Mouse (Mus musculus) C2C12 (cell line): ENCODE data around the gene Capn5. TPM values are rescaled to one million over a fixed set of nuclear protein-coding genes. Genes with fewer than 3 reads are reported as not detected.

Experiments
- H3K27me3 ChIP-seq: one replicate; pipeline ENCODE4 v1.6.1; 2011; ENCODE audit not compliant: control insufficient read depth, insufficient read depth, insufficient read length
- H3K36me3 ChIP-seq: one replicate; pipeline ENCODE4 v1.6.1; 2011; ENCODE audit not compliant: control insufficient read depth, insufficient read depth
- H3K4me3 ChIP-seq: one replicate; pipeline ENCODE4 v1.5.1; 2011; ENCODE audit warnings: mild to moderate bottlenecking, control low read depth; ENCODE audit not compliant: poor library complexity, insufficient read depth, severe bottlenecking
- H3K79me2 ChIP-seq: one replicate; pipeline ENCODE4 v1.6.1; 2011; ENCODE audit not compliant: control insufficient read depth, insufficient read depth
- H3K79me3 ChIP-seq: one replicate; pipeline ENCODE4 v1.6.1; 2011; ENCODE audit warnings: low read depth, control low read depth
- H3ac ChIP-seq: one replicate; pipeline ENCODE3; 2011; ENCODE audit warnings: low read depth; ENCODE audit not compliant: control insufficient read depth, insufficient read length
- CEBPB ChIP-seq: IDR thresholded peaks from one replicate; pipeline ENCODE4 v1.6.1; 2011; ENCODE audit warnings: low read depth, mild to moderate bottlenecking, control low read depth, moderate library complexity
- CTCF ChIP-seq: IDR thresholded peaks from one replicate; pipeline ENCODE4 v1.5.1; 2011; ENCODE audit not compliant: control insufficient read depth, insufficient read depth, insufficient read length
- FOSL1 ChIP-seq: IDR thresholded peaks from one replicate; pipeline ENCODE4 v1.8.0; 2011; ENCODE audit warnings: mild to moderate bottlenecking, low read length; ENCODE audit not compliant: poor library complexity, insufficient read depth, severe bottlenecking
- MAX ChIP-seq: IDR thresholded peaks from one replicate; pipeline ENCODE4 v1.6.1; 2011; ENCODE audit warnings: mild to moderate bottlenecking, control low read depth
- MYOD1 ChIP-seq: IDR thresholded peaks from one replicate; pipeline ENCODE4 v1.6.1; 2011; ENCODE audit warnings: low read depth; ENCODE audit not compliant: control insufficient read depth, insufficient read length
- MYOG ChIP-seq: IDR thresholded peaks from one replicate; pipeline ENCODE4 v1.6.1; 2011; ENCODE audit not compliant: control insufficient read depth, insufficient read length; ENCODE audit errors: extremely low read depth
- USF1 ChIP-seq: IDR thresholded peaks from one replicate; pipeline ENCODE4 v1.6.1; 2011; ENCODE audit warnings: low read depth, mild to moderate bottlenecking, control low read depth, moderate library complexity
- polyA plus RNA-seq: library from polyadenylated mRNA; unstranded; fragments of >200 nt; fragmentation: generic; extraction: Trizol; gene quantifications from one replicate; pipeline ENCODE4 v1.2.1, GENCODE M21; 2012; ENCODE audit warnings: missing spikeins

The Capn5 gene
- polyA plus RNA-seq, 1 experiment = 2.5 TPM

DNA sequence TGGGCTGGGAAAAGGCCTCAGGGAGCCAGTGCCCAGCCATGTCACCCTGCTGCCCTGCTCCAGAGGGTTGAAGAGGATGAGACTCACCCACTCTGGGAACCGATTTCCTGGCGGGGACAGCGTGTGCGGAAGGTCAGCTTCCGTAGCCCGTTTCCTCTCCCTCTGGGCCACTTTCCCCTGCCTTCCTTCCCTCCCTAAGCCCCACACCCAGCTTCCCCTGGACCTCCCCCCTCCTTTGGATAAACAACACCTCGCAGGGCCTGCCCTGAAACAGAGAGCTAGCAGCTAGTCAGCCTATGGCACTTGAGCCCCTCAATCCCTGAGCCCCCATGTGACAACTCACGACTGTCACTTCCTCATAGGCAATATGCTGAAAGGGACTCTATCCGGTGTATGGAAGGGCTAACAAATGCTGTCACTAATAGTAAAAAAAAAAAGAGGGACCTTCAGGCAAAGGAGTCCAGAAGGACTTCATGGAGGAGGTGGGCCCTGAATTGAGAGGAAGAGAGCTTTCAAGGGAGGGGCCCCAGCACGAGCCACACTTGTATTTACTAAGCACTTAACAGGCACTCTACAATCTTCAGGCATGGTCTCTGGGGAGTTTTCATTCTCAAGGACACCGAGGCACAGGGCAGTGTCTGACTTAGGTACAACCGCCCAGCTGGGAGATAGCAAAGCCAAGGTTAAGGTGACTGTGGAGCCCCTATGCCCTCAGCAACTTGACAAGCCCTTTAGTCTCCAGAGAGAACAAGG is 93.4 kb downstream of the Capn5 start:
- H3ac ChIP-seq = no peak overlapping the region
- TF ChIP-seq CEBPB (no peak), CTCF (no peak), USF1 (no peak), MAX (no peak), FOSL1 (no peak), MYOG (no peak), MYOD1 (no peak)

DNA sequence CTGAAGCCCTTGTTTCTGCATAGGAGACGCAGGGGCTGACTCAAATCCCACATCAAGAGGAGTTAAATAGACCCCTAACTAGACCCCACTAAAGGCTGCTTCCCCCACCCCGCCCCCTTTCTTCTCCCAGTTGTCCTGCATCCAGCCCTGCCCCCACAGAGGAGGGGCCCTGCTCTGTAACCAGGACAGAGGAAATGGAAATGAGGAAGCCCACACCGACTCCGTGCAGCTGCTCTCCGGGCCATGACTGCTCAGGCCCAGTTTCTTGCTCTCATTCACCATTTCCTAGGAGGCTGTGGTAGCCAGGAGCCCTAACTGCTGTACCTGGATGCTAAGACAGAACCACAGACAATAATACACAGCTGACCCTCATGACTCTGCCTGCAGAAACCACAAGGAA is 95.7 kb downstream of the Capn5 start:
- Histone ChIP-seq H3K79me3 (no peaks in the 10 kb centered on the region), H3K36me3 (no peaks in the 10 kb centered on the region), H3ac (no peak overlapping the region), H3K4me3 (no peak overlapping the region), H3K79me2 (no peaks in the 10 kb centered on the region), H3K27me3 (peaks cover 37% of the 10 kb centered on the region)
- TF ChIP-seq MAX (no peak), CEBPB (no peak)

More for the DNA sequence above, 93.4 kb downstream of the Capn5 start:
- H3K4me3 ChIP-seq = no peak overlapping the region
- no peaks in the 10 kb centered on the region for H3K79me3 ChIP-seq
- no peaks in the 10 kb centered on the region for H3K79me2 ChIP-seq
- peaks cover 43% of the 10 kb centered on the region for H3K27me3 ChIP-seq
- no peaks in the 10 kb centered on the region for H3K36me3 ChIP-seq

DNA sequence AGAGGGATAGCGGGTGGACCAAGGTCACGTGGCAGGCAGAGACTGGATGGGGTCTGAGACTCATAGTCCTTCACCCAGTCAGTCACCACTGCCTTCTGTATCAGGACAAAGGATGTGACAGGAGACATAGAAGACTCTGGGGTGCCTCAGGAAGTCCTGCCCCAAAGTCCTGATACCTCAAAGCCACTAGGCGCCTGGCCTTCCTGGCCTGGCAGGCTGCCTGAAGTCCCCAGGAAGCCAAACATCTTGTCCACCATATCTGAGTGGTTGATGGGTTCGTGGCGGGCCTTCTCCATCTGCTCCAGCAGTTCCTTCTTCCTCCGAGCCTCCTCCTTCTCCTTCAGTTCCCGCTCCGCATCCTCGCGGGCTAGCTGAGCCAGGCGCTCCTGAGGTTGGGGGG is 100.6 kb downstream of the Capn5 start:
- no peak overlapping the region for H3ac ChIP-seq
- no peaks in the 10 kb centered on the region for H3K79me3 ChIP-seq
- H3K27me3 ChIP-seq = peaks cover 44% of the 10 kb centered on the region
- H3K4me3 ChIP-seq = no peak overlapping the region
- no peaks in the 10 kb centered on the region for H3K79me2 ChIP-seq
- no peaks in the 10 kb centered on the region for H3K36me3 ChIP-seq
- no peak for TF ChIP-seq CEBPB

DNA sequence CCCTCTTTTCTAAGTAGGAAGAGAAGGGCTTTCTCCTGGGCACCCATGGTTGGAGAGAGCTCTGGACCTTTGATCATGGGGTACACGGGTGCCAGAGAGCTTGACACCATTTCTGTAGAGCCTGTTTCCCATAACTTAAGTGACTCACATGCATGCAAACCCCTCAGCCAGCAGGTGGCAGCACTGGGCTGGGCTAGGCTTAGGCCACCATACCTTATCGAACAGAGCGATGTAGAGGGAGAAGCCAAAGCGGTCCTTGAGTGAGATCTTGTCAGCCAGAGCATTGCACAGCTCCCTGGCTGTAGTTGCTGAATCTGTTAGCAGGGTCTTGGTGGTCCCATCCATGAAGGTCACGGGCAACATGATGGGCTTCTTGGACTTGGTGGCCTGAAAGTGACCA is 106.5 kb downstream of the Capn5 start:
- Histone ChIP-seq H3K79me3 (no peaks in the 10 kb centered on the region), H3K36me3 (no peaks in the 10 kb centered on the region), H3ac (no peak overlapping the region), H3K79me2 (no peaks in the 10 kb centered on the region), H3K27me3 (peaks cover 39% of the 10 kb centered on the region), H3K4me3 (no peak overlapping the region)
- TF ChIP-seq USF1 = no peak
- TF ChIP-seq CTCF = peak; percentile 38

Other genes with a start within 250 kb of the Capn5 start
- gene Myo7a, start 58.8 kb downstream of the Capn5 start, polyA plus RNA-seq = 0.06 TPM
- gene Omp, start 32.8 kb downstream of the Capn5 start, polyA plus RNA-seq = 0.40 TPM
- gene B3gnt6, start 21.2 kb upstream of the Capn5 start, polyA plus RNA-seq = not detected
- 7.6 TPM for gene Acer3, start 142.9 kb upstream of the Capn5 start, polyA plus RNA-seq
- 9.6 TPM for gene Tsku, start 183.1 kb upstream of the Capn5 start, polyA plus RNA-seq